Mouse (Mus musculus) myocyte (in vitro differentiated cells): ENCODE data around the gene Lbp.

Source experiments
- CEBPB ChIP-seq: IDR thresholded peaks from 2 replicates; pipeline ENCODE4 v1.6.1; 2011; ENCODE audit warnings: mild to moderate bottlenecking, moderate library complexity; ENCODE audit not compliant: poor library complexity, insufficient read depth, severe bottlenecking
- E2F4 ChIP-seq: IDR thresholded peaks from one replicate; pipeline ENCODE4 v1.6.1; 2011; ENCODE audit warnings: mild to moderate bottlenecking, control low read depth, moderate library complexity; ENCODE audit not compliant: insufficient read depth
- MAX ChIP-seq: IDR thresholded peaks from one replicate; pipeline ENCODE4 v1.6.1; 2011; ENCODE audit warnings: low read depth, mild to moderate bottlenecking, control low read depth
- MYOD1 ChIP-seq, 3 experiments: IDR thresholded peaks; one replicate each; pipeline ENCODE4 v1.6.1; 2011; ENCODE audit warnings: control low read depth in 2 of 3, low read depth in 2 of 3, mild to moderate bottlenecking in 2 of 3, moderate library complexity in 1 of 3; ENCODE audit not compliant: insufficient read length in 2 of 3, control insufficient read depth in 1 of 3
- MYOG ChIP-seq, 3 experiments: IDR thresholded peaks; one replicate each; pipeline ENCODE4 v1.6.1; 2011; ENCODE audit warnings: control low read depth in 2 of 3, low read depth in 2 of 3, mild to moderate bottlenecking in 2 of 3; ENCODE audit not compliant: insufficient read length in 2 of 3, control insufficient read depth in 1 of 3, insufficient read depth in 1 of 3
- POLR2A ChIP-seq: IDR thresholded peaks from one replicate; pipeline ENCODE4 v1.6.1; 2011; ENCODE audit warnings: low read depth, mild to moderate bottlenecking, control low read depth, moderate library complexity; ENCODE audit not compliant: insufficient read length
- POLR2AphosphoS2 ChIP-seq: IDR thresholded peaks from one replicate; pipeline ENCODE4 v1.6.1; 2011; ENCODE audit warnings: low read depth, control low read depth; ENCODE audit not compliant: insufficient read length
- REST ChIP-seq: IDR thresholded peaks from one replicate; pipeline ENCODE4 v1.6.1; 2011; ENCODE audit warnings: mild to moderate bottlenecking, control low read depth, moderate library complexity; ENCODE audit not compliant: insufficient read depth, insufficient read length
- SRF ChIP-seq: IDR thresholded peaks from one replicate; pipeline ENCODE4 v1.6.1; 2011; ENCODE audit warnings: low read depth; ENCODE audit not compliant: control insufficient read depth, insufficient read length
- TCF12 ChIP-seq: IDR thresholded peaks from one replicate; pipeline ENCODE4 v1.6.1; 2011; ENCODE audit warnings: mild to moderate bottlenecking, control low read depth; ENCODE audit not compliant: poor library complexity, insufficient read depth, severe bottlenecking
- TCF3 ChIP-seq: IDR thresholded peaks from one replicate; pipeline ENCODE4 v1.6.1; 2011; ENCODE audit warnings: low read depth, control low read depth; ENCODE audit not compliant: insufficient read length
- USF1 ChIP-seq: IDR thresholded peaks from one replicate; pipeline ENCODE4 v1.6.1; 2011; ENCODE audit warnings: low read depth, mild to moderate bottlenecking, control low read depth, moderate library complexity

DNA sequence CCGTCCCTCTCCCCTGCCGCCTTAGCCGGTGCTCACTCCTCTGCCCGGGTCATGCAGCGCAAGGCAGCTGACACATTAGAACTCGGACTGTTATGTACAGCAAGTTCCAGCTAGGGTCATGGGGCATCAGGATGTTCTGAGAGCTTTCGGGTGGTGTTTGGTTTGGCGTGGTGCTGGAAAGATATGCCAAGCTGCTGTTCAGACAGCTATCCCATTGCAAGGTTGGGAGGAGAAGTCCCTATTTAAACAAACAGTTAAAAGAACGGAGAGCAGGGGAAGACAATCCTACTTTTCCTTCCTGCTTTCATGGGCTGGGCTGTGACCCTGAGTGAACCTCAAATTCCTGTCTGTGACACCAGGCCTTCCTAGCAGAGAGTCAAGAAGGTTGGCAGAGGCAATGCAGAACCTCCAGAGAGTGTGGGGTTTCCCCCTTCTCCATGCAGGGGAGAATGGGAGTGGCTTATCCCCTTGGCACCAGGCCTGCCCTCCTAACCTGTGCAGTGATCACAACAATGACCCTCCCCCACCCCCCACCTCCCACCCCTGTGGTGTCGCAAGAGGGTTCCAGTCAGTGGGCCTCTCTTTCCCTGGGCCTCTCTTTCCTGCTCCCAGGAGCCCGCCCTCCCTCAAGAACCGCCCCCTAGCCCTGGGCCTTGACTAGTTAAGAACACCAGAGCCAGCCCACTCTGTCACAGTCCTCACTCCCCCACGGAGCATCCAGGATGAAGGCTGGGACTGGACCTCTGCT is at the start of gene Lbp:
- no peak for TF ChIP-seq USF1
- no peak for TF ChIP-seq POLR2A
- TF ChIP-seq MAX = no peak
- no peak for TF ChIP-seq CEBPB
- no peak for TF ChIP-seq SRF
- TF ChIP-seq E2F4 = no peak
- TF ChIP-seq POLR2AphosphoS2 = no peak
- TF ChIP-seq MYOG (IDR thresholded peaks at IDR 0.05; ENCODE audit: control insufficient read depth in 1 of 3, insufficient read depth in 1 of 3, insufficient read length in 2 of 3, low read depth in 2 of 3) = no peak
- TF ChIP-seq MYOD1 (IDR thresholded peaks at IDR 0.05; ENCODE audit: control insufficient read depth in 1 of 3, insufficient read length in 2 of 3, low read depth in 2 of 3) = no peak
- no peak for TF ChIP-seq TCF12
- TF ChIP-seq TCF3 = no peak
- TF ChIP-seq REST = no peak
